Mouse (Mus musculus) small intestine, adult 2 months (tissue): ENCODE results near the gene Tbcel.

Experiments used
- CTCF ChIP-seq: fragments of 200-500 bp; IDR thresholded peaks from 2 replicates; pipeline ENCODE4 v1.5.1; 2012; ENCODE audit warnings: low read depth, mild to moderate bottlenecking, control low read depth, inconsistent platforms, low read length, moderate library complexity, mixed read lengths; ENCODE audit not compliant: insufficient replicate concordance, insufficient read length; ENCODE audit errors: extremely low read depth
- POLR2A ChIP-seq: fragments of 200-500 bp; IDR thresholded peaks from 2 replicates; pipeline ENCODE4 v1.6.1; 2012; ENCODE audit warnings: low read depth, mild to moderate bottlenecking, control low read depth, inconsistent platforms, low read length, moderate library complexity

DNA sequence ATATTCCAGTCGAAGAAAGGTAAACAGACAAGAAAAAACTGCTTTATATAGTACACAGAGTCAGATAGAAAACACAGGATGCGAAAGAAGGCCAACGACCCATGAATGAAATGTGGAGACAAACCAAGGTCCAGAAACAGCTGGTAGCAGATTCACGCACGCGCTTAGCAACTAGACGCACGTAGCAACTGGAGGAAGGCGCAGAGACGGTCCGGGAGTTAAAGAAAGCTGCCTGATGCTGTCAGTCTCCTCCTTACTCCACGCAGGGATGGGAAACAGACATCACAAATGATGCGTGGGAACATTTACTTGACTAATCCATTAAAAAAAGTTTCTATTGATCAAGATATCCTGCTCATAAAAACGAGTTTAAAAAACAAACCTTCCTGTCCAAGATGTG, 10.6 kb upstream of the Tbcel start:
- TF ChIP-seq CTCF (no peak), POLR2A (no peak)
